Mouse (Mus musculus) MEL (cell line): ENCODE measurements at regions not wholly inside any gene's neighbourhood (a gene's known extent, or its start where the extent isn't known, plus 50 kb on each side); places are given as distances from the start of the nearest gene placed in this dataset.

ENCODE experiments used
- DNase-seq: peaks from one replicate; pipeline ENCODE4 v3.0.0; 2011; ENCODE audit warnings: low read depth, low spot score
- H3K27ac ChIP-seq: 2 replicates; pipeline ENCODE4 v1.5.1; 2012; ENCODE audit warnings: low read depth, mild to moderate bottlenecking, control low read depth, low read length, moderate library complexity; ENCODE audit not compliant: control insufficient read depth
- H3K27me3 ChIP-seq, 2 experiments: fragments of 150-350 bp in 1 of 2; sonication (generic) in 1 of 2; 2 replicates each; pipeline ENCODE4 v1.6.1; 2012; ENCODE audit warnings: low read length in 2 of 2, mild to moderate bottlenecking in 2 of 2, improper control_type of control experiment in 1 of 2, moderate library complexity in 1 of 2; ENCODE audit not compliant: insufficient read depth in 2 of 2, control insufficient read depth in 1 of 2
- H3K36me3 ChIP-seq, 2 experiments: 2 replicates each; pipeline ENCODE4 v1.6.1; 2012 to 2014; ENCODE audit warnings: low read length in 2 of 2, improper control_type of control experiment in 1 of 2, inconsistent platforms in 1 of 2, mild to moderate bottlenecking in 1 of 2; ENCODE audit not compliant: insufficient read depth in 2 of 2, control insufficient read depth in 1 of 2
- H3K4me1 ChIP-seq, 2 experiments: fragments of 150-350 bp in 1 of 2; sonication (generic) in 1 of 2; 2 replicates each; pipeline ENCODE4 v1.6.1; 2012; ENCODE audit warnings: low read length in 2 of 2, improper control_type of control experiment in 1 of 2, mild to moderate bottlenecking in 1 of 2; ENCODE audit not compliant: insufficient read depth in 2 of 2, control insufficient read depth in 1 of 2
- H3K4me3 ChIP-seq, 2 experiments: fragments of 150-350 bp in 1 of 2; sonication (generic) in 1 of 2; 2 replicates each; pipeline ENCODE4 v1.5.1; 2012; ENCODE audit warnings: low read depth in 2 of 2, low read length in 2 of 2, mild to moderate bottlenecking in 2 of 2, moderate library complexity in 2 of 2, control low read depth in 1 of 2, improper control_type of control experiment in 1 of 2; ENCODE audit not compliant: control insufficient read depth in 1 of 2, insufficient read depth in 1 of 2
- H3K79me2 ChIP-seq: 2 replicates; pipeline ENCODE4 v1.6.1; 2012; ENCODE audit warnings: mild to moderate bottlenecking, low read length, moderate library complexity; ENCODE audit not compliant: control insufficient read depth, poor library complexity, insufficient read depth
- H3K9ac ChIP-seq: 2 replicates; pipeline ENCODE4 v1.6.1; 2012; ENCODE audit warnings: low read depth, mild to moderate bottlenecking, control low read depth, low read length, moderate library complexity; ENCODE audit not compliant: control insufficient read depth, poor library complexity, severe bottlenecking
- H3K9me3 ChIP-seq: fragments of 150-350 bp; sonication (generic); replicated peaks from 2 replicates; pipeline ENCODE4 v1.6.1; 2012; ENCODE audit warnings: mild to moderate bottlenecking, low read length, improper control_type of control experiment, moderate library complexity; ENCODE audit not compliant: insufficient read depth
- BHLHE40 ChIP-seq: IDR thresholded peaks from 2 replicates; pipeline ENCODE4 v1.6.1; 2012; ENCODE audit warnings: low read depth, mild to moderate bottlenecking, inconsistent platforms, low read length, improper control_type of control experiment, borderline replicate concordance
- CHD1 ChIP-seq: IDR thresholded peaks from 2 replicates; pipeline ENCODE4 v1.6.1; 2012; ENCODE audit warnings: low read depth, mild to moderate bottlenecking, inconsistent platforms, low read length, improper control_type of control experiment
- CHD2 ChIP-seq: IDR thresholded peaks from 2 replicates; pipeline ENCODE4 v1.6.1; 2011; ENCODE audit warnings: low read length, improper control_type of control experiment
- HCFC1 ChIP-seq: IDR thresholded peaks from 2 replicates; pipeline ENCODE4 v1.6.1; 2012; ENCODE audit warnings: low read depth, mild to moderate bottlenecking, inconsistent platforms, low read length, improper control_type of control experiment, moderate library complexity
- MAX ChIP-seq: IDR thresholded peaks from 2 replicates; pipeline ENCODE4 v1.6.1; 2011; ENCODE audit warnings: low read length, improper control_type of control experiment
- MEF2A ChIP-seq: IDR thresholded peaks from 2 replicates; pipeline ENCODE4 v1.6.1; 2014; ENCODE audit warnings: low read depth, mild to moderate bottlenecking, inconsistent platforms, low read length, improper control_type of control experiment; ENCODE audit not compliant: poor library complexity, insufficient replicate concordance, severe bottlenecking; ENCODE audit errors: extremely low read depth
- MYB ChIP-seq: IDR thresholded peaks from 2 replicates; pipeline ENCODE4 v1.6.1; 2011; ENCODE audit warnings: mild to moderate bottlenecking, low read depth, low read length, improper control_type of control experiment
- POLR2A ChIP-seq, 2 experiments: IDR thresholded peaks; 2 replicates each; pipeline ENCODE4 v1.6.1; 2011 to 2012; ENCODE audit warnings: low read length in 2 of 2, mild to moderate bottlenecking in 2 of 2, control low read depth in 1 of 2, improper control_type of control experiment in 1 of 2, low read depth in 1 of 2, moderate library complexity in 1 of 2; ENCODE audit not compliant: control insufficient read depth in 1 of 2, insufficient read depth in 1 of 2, poor library complexity in 1 of 2
- RAD21 ChIP-seq: IDR thresholded peaks from 2 replicates; pipeline ENCODE4 v1.6.1; 2011; ENCODE audit warnings: mild to moderate bottlenecking, low read depth, low read length, improper control_type of control experiment
- RCOR1 ChIP-seq: IDR thresholded peaks from 2 replicates; pipeline ENCODE4 v1.6.1; 2012; ENCODE audit warnings: low read depth, mild to moderate bottlenecking, inconsistent platforms, low read length, improper control_type of control experiment
- SIN3A ChIP-seq: IDR thresholded peaks from 2 replicates; pipeline ENCODE4 v1.6.1; 2012; ENCODE audit warnings: low read length, improper control_type of control experiment, inconsistent platforms
- TAL1 ChIP-seq: IDR thresholded peaks from 2 replicates; pipeline ENCODE4 v1.6.1; 2012; ENCODE audit warnings: mild to moderate bottlenecking, inconsistent platforms, low read length, moderate library complexity, mixed read lengths
- TCF12 ChIP-seq: IDR thresholded peaks from 2 replicates; pipeline ENCODE4 v1.6.1; 2014; ENCODE audit warnings: low read depth, mild to moderate bottlenecking, inconsistent platforms, low read length, improper control_type of control experiment, moderate library complexity
- ZMIZ1 ChIP-seq: IDR thresholded peaks from 2 replicates; pipeline ENCODE4 v1.6.1; 2012; ENCODE audit warnings: low read depth, mild to moderate bottlenecking, inconsistent platforms, low read length, improper control_type of control experiment, moderate library complexity

DNA sequence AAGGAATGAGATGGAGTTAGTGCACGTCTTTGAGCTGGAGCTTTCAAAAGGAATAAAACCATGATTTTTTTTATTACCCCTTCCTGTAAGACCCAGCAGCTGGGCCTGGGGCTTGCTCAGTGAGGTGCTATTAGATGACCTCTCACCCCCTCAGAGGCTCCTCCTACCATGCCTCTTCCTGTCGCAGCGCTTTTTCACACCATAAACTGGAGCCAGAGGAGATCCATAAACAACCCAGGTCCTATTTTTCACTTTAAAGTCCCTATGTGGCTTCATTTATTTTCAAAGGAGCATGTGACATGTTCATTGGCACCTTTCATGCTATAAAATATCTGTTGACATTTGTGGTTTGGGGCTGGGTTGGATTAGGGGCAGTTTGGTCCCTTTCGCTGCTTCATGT lies 365.9 kb upstream of the Clint1 start:
- Histone ChIP-seq H3K27ac (no peak overlapping the region), H3K27me3 (no peaks in the 10 kb centered on the region), H3K79me2 (no peaks in the 10 kb centered on the region), H3K9me3 (no peaks in the 10 kb centered on the region), H3K9ac (no peak overlapping the region), H3K36me3 (no peaks in the 10 kb centered on the region), H3K4me3 (no peak overlapping the region), H3K4me1 (no peaks in the 10 kb centered on the region)
- no peak for TF ChIP-seq POLR2A (IDR thresholded peaks at IDR 0.05; ENCODE audit: control insufficient read depth in 1 of 2, insufficient read depth in 1 of 2, low read depth in 1 of 2, low read length in 2 of 2, poor library complexity in 1 of 2)
- DNase-seq = no peak

- Histone ChIP-seq H3K4me1 (no peaks in the 10 kb centered on the region), H3K27ac (no peak overlapping the region), H3K9me3 (no peaks in the 10 kb centered on the region), H3K36me3 (no peaks in the 10 kb centered on the region), H3K27me3 (no peaks in the 10 kb centered on the region), H3K79me2 (no peaks in the 10 kb centered on the region), H3K9ac (no peak overlapping the region), H3K4me3 (no peak overlapping the region)
- no peak for DNase-seq
- no peak for TF ChIP-seq MAX
- TF ChIP-seq RAD21 = no peak
Measured at GRCm38 (mm10) chr11:45491021-45491967, 360.6 kb upstream of the Clint1 start.

DNA sequence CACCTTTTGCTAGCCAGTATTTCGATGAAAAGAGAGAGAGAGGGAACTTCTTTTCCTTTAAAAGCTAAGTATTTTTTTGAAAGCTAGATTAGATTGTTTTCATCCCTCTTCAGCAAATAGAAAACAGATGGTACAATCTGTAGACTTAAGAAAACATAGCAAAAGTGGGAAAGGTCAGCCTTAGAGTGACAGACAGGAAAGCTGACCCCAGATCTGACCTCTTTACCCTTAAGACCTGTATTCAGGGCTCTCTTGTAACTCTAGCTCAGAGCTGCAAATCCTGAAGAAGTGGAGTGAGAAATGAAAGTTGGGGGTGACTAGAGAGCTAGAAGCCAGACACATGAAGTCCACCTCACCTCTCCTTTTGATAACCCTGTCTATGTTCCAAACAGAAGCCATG lies 356.6 kb upstream of the Clint1 start:
- no peak for DNase-seq
- Histone ChIP-seq H3K9me3 (no peaks in the 10 kb centered on the region), H3K27me3 (no peaks in the 10 kb centered on the region), H3K79me2 (no peaks in the 10 kb centered on the region), H3K27ac (no peak overlapping the region), H3K9ac (no peak overlapping the region), H3K4me3 (no peak overlapping the region), H3K36me3 (no peaks in the 10 kb centered on the region), H3K4me1 (no peaks in the 10 kb centered on the region)
- TF ChIP-seq CHD2 = no peak
- no peak for TF ChIP-seq TCF12

GRCm38 (mm10) chr11:45508566-45508965 lies 343.3 kb upstream of the Clint1 start:
- Histone ChIP-seq H3K27ac (no peak overlapping the region), H3K27me3 (no peaks in the 10 kb centered on the region), H3K36me3 (no peaks in the 10 kb centered on the region), H3K79me2 (no peaks in the 10 kb centered on the region), H3K9ac (no peak overlapping the region), H3K4me3 (no peak overlapping the region), H3K9me3 (no peaks in the 10 kb centered on the region), H3K4me1 (no peaks in the 10 kb centered on the region)
- DNase-seq = no peak
- no peak for TF ChIP-seq BHLHE40
- TF ChIP-seq MEF2A = no peak
- no peak for TF ChIP-seq TAL1
- TF ChIP-seq ZMIZ1 = no peak
- no peak for TF ChIP-seq RCOR1
- TF ChIP-seq MAX = no peak
- no peak for TF ChIP-seq MYB
- no peak for TF ChIP-seq SIN3A
- TF ChIP-seq RAD21 = no peak
- TF ChIP-seq CHD1 = no peak
- TF ChIP-seq HCFC1 = no peak
